Mouse (Mus musculus): Measurements from ENCODE around the gene Card19.

GRCm38 (mm10) chr13:49216220-49216552 lies 349 bp upstream of the Card19 start:
- TF ChIP-seq USF2 (IDR thresholded peaks at IDR 0.05; ENCODE audit: borderline replicate concordance in 1 of 2, insufficient read depth in 1 of 2, low read depth in 1 of 2, low read length in 2 of 2) (no peak), MAX (IDR thresholded peaks at IDR 0.05; ENCODE audit: low read length) (no peak), POLR2A (IDR thresholded peaks at IDR 0.05; ENCODE audit: control insufficient read depth in 1 of 2, insufficient read depth in 1 of 2, low read depth in 1 of 2, low read length in 2 of 2, poor library complexity in 1 of 2) (no peak; a peak in 2 of 4 replicates), CTCF (IDR thresholded peaks at IDR 0.05 in 2 of 3, conservative IDR thresholded peaks at IDR 0.05 in 1 of 3; ENCODE audit: control insufficient read depth in 1 of 3, insufficient read depth in 1 of 3, low read depth in 2 of 3, low read length in 3 of 3, poor library complexity in 1 of 3, severe bottlenecking in 1 of 3) (no peak)
